Mouse (Mus musculus): ENCODE results near the gene Dapk3. TPM values are rescaled to one million over a fixed set of nuclear protein-coding genes. Genes with fewer than 3 reads are reported as not detected.
A peak's percentile ranks its signal among the peaks of the same experiment; 100 is the strongest.

The Dapk3 gene
- 37.5 and 40.5 TPM in 2 replicates for polyA plus RNA-seq (2015; fragmentation: Nextera tagmentation; extraction: Ambion mirVana)

- Histone ChIP-seq H3K27me3 (ENCODE audit: control insufficient read depth, insufficient read depth, low read depth, low read length) (no peaks in the 10 kb centered on the region), H3K4me2 (ENCODE audit: low read depth, low read length) (peak within 1 kb of the TSS; percentile 60), H3K36me3 (ENCODE audit: control insufficient read depth, insufficient read depth, low read length) (peaks cover 59% of the 10 kb centered on the region), H3K27ac (ENCODE audit: low read length) (peak within 1 kb of the TSS; percentile 93), H3K9me3 (ENCODE audit: control insufficient read depth, low read length) (no peaks in the 10 kb centered on the region), H3K4me1 (replicated peaks; ENCODE audit: control insufficient read depth, insufficient read depth, low read length) (peaks cover 37% of the 10 kb centered on the region), H3K9ac (ENCODE audit: low read length) (peak within 1 kb of the TSS; percentile 78), H3K4me3 (ENCODE audit: low read length) (peak within 1 kb of the TSS; percentile 69)
- 4% methylated on average over 53 of the region's 53 CpGs for WGBS
- ATAC-seq (ENCODE audit: low read depth): peak; percentile 94
Observed at GRCm38 (mm10) chr10:81182336-81183333, at the start of gene Dapk3. Dapk3 (plus strand) TSS chr10:81183005.

GRCm38 (mm10) chr10:81134181-81134587, 48.6 kb upstream of the Dapk3 start:
- WGBS: 1% methylated on average over 16 of the region's 16 CpGs
- no peak for ATAC-seq (ENCODE audit: low read depth)
- Histone ChIP-seq H3K4me3 (ENCODE audit: low read length) (0 out of 2 replicates have a peak overlapping the region, but pooled peaks have one; percentile 9), H3K9ac (ENCODE audit: low read length) (no peak overlapping the region), H3K27ac (ENCODE audit: low read length) (no peak overlapping the region), H3K27me3 (ENCODE audit: control insufficient read depth, insufficient read depth, low read depth, low read length) (peaks cover 8% of the 10 kb centered on the region; the same call in 1 of the 2 replicates), H3K36me3 (ENCODE audit: control insufficient read depth, insufficient read depth, low read length) (no peaks in the 10 kb centered on the region), H3K4me2 (ENCODE audit: low read depth, low read length) (peak overlapping the region; percentile 26), H3K4me1 (replicated peaks; ENCODE audit: control insufficient read depth, insufficient read depth, low read length) (peaks cover 31% of the 10 kb centered on the region), H3K9me3 (ENCODE audit: control insufficient read depth, low read length) (no peaks in the 10 kb centered on the region)

- no peaks in the 10 kb centered on the region for H3K9me3 ChIP-seq (ENCODE audit: control insufficient read depth, low read length)
- peak within 1 kb of the TSS; percentile 91 for H3K4me3 ChIP-seq (ENCODE audit: low read length)
- peak within 1 kb of the TSS; percentile 99 for H3K27ac ChIP-seq (ENCODE audit: low read length)
- H3K27me3 ChIP-seq (ENCODE audit: control insufficient read depth, insufficient read depth, low read depth, low read length): peaks cover 8% of the 10 kb centered on the region; the same call in 1 of the 2 replicates
- peak within 1 kb of the TSS; percentile 97 for H3K9ac ChIP-seq (ENCODE audit: low read length)
- ATAC-seq (ENCODE audit: low read depth): no peak
- 1% methylated on average over 40 of the region's 41 CpGs for WGBS
- peaks cover 35% of the 10 kb centered on the region for H3K4me1 ChIP-seq (replicated peaks; ENCODE audit: control insufficient read depth, insufficient read depth, low read length)
- no peaks in the 10 kb centered on the region for H3K36me3 ChIP-seq (ENCODE audit: control insufficient read depth, insufficient read depth, low read length)
- H3K4me2 ChIP-seq (ENCODE audit: low read depth, low read length): peak within 1 kb of the TSS; percentile 99
Observed at GRCm38 (mm10) chr10:81134966-81135681, 47.7 kb upstream of the Dapk3 start, which contains the start of gene Zbtb7a. Zbtb7a (plus strand) TSS chr10:81135220.

- H3K9ac ChIP-seq (ENCODE audit: low read length): peak overlapping the region; percentile 97
- peak overlapping the region; percentile 99 for H3K4me2 ChIP-seq (ENCODE audit: low read depth, low read length)
- peak; percentile 37 for ATAC-seq (ENCODE audit: low read depth)
- under 1% methylated on average over 74 of the region's 86 CpGs for WGBS
- peaks cover 43% of the 10 kb centered on the region for H3K4me1 ChIP-seq (replicated peaks; ENCODE audit: control insufficient read depth, insufficient read depth, low read length)
- peak overlapping the region; percentile 91 for H3K4me3 ChIP-seq (ENCODE audit: low read length)
- no peaks in the 10 kb centered on the region for H3K36me3 ChIP-seq (ENCODE audit: control insufficient read depth, insufficient read depth, low read length)
- no peaks in the 10 kb centered on the region for H3K9me3 ChIP-seq (ENCODE audit: control insufficient read depth, low read length)
- peaks cover 8% of the 10 kb centered on the region; the same call in 1 of the 2 replicates for H3K27me3 ChIP-seq (ENCODE audit: control insufficient read depth, insufficient read depth, low read depth, low read length)
- H3K27ac ChIP-seq (ENCODE audit: low read length): peak overlapping the region; percentile 99
Observed at GRCm38 (mm10) chr10:81135831-81136705, 46.7 kb upstream of the Dapk3 start.

- Histone ChIP-seq H3K9ac (ENCODE audit: low read length) (peak overlapping the region; percentile 97), H3K27me3 (ENCODE audit: control insufficient read depth, insufficient read depth, low read depth, low read length) (peaks cover 8% of the 10 kb centered on the region; the same call in 1 of the 2 replicates)
Observed at GRCm38 (mm10) chr10:81136706-81137231, 46.0 kb upstream of the Dapk3 start.

GRCm38 (mm10) chr10:81137252-81138130, 45.3 kb upstream of the Dapk3 start:
- Histone ChIP-seq H3K4me1 (replicated peaks; ENCODE audit: control insufficient read depth, insufficient read depth, low read length) (peaks cover 55% of the 10 kb centered on the region), H3K27ac (ENCODE audit: low read length) (peak overlapping the region; percentile 99), H3K9ac (ENCODE audit: low read length) (peak overlapping the region; percentile 97), H3K9me3 (ENCODE audit: control insufficient read depth, low read length) (no peaks in the 10 kb centered on the region), H3K4me3 (ENCODE audit: low read length) (peak overlapping the region; percentile 91), H3K36me3 (ENCODE audit: control insufficient read depth, insufficient read depth, low read length) (no peaks in the 10 kb centered on the region), H3K4me2 (ENCODE audit: low read depth, low read length) (peak overlapping the region; percentile 85), H3K27me3 (ENCODE audit: control insufficient read depth, insufficient read depth, low read depth, low read length) (peaks cover 8% of the 10 kb centered on the region; the same call in 1 of the 2 replicates)
- ATAC-seq (ENCODE audit: low read depth): peak; percentile 92
- WGBS: under 1% methylated on average over 52 of the region's 89 CpGs

More at GRCm38 (mm10) chr10:81136706-81137231, 46.0 kb upstream of the Dapk3 start:
- WGBS: 0% methylated on average over 36 of the region's 50 CpGs
- no peaks in the 10 kb centered on the region for H3K36me3 ChIP-seq (ENCODE audit: control insufficient read depth, insufficient read depth, low read length)
- H3K4me1 ChIP-seq (replicated peaks; ENCODE audit: control insufficient read depth, insufficient read depth, low read length): peaks cover 49% of the 10 kb centered on the region
- peak; percentile 31 for ATAC-seq (ENCODE audit: low read depth)
- no peaks in the 10 kb centered on the region for H3K9me3 ChIP-seq (ENCODE audit: control insufficient read depth, low read length)
- peak overlapping the region; percentile 91 for H3K4me3 ChIP-seq (ENCODE audit: low read length)
- peak overlapping the region; percentile 99 for H3K27ac ChIP-seq (ENCODE audit: low read length)
- H3K4me2 ChIP-seq (ENCODE audit: low read depth, low read length): peak overlapping the region; percentile 99

- no peak for ATAC-seq (ENCODE audit: low read depth)
- Histone ChIP-seq H3K4me3 (ENCODE audit: low read length) (peak overlapping the region; percentile 91), H3K4me1 (replicated peaks; ENCODE audit: control insufficient read depth, insufficient read depth, low read length) (peaks cover 57% of the 10 kb centered on the region), H3K9ac (ENCODE audit: low read length) (peak overlapping the region; percentile 88), H3K4me2 (ENCODE audit: low read depth, low read length) (peak overlapping the region; percentile 85), H3K27ac (ENCODE audit: low read length) (peak overlapping the region; percentile 88), H3K27me3 (ENCODE audit: control insufficient read depth, insufficient read depth, low read depth, low read length) (peaks cover 8% of the 10 kb centered on the region; the same call in 1 of the 2 replicates), H3K9me3 (ENCODE audit: control insufficient read depth, low read length) (no peaks in the 10 kb centered on the region), H3K36me3 (ENCODE audit: control insufficient read depth, insufficient read depth, low read length) (0 out of 2 replicates have a peak, but pooled peaks cover under 1% of the 10 kb centered on the region)
- WGBS: 0% methylated on average over 22 of the region's 24 CpGs
Observed at GRCm38 (mm10) chr10:81138131-81138782, 44.5 kb upstream of the Dapk3 start.

All from lung, embryonic 16.5 days (tissue).